Mouse (Mus musculus) naive thymus-derived CD4-positive, alpha-beta T cell, adult 2 months (primary cell): ENCODE measurements around the gene Gm21885.
A peak's percentile ranks its signal among the peaks of the same experiment; 100 is the strongest.

Experiments used
- DNase-seq: peaks from one replicate; pipeline ENCODE4 v3.0.0-alpha.2; 2011; ENCODE audit warnings: low read depth

Gene Gm21885

DNA sequence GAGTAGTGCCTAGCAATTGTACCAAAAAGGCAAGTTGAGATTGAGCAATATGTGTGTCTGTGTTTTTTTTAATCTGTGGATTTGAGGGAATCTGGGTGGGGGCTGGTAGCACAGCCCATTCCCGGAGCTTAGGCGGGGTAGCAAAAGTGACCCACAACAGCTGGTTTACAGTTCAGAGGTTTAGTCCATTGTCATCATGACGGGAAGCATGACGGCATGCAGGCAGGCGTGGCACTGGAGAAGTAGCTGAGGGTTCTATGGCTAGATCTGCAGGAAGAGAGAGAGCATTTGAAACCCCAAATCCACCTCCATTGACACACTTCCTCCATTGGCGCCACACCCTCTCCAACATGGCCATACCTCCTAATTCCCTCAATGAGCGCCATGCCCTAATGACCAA is 11.8 kb upstream of the Gm21885 start:
- DNase-seq: no peak

DNA sequence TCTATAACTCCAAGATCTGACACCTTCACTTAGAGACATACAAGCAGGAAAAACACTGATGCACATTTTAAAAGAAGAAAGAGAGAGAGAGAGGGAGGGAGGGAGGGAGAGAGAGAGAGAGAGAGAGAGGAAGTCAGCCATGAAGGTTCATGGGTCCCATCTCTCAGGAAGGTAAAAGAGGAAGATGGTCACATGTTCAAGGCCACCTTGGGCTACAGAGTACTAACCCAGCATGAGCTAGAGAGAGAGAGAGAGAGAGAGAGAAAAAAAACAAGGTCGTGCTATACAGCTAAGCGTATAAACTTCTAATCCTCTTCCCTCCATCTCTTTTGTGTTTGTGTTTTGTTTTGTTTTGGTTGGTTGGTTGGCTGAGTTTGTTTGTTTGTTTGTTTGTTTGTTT is 10.7 kb upstream of the Gm21885 start:
- no peak for DNase-seq

DNA sequence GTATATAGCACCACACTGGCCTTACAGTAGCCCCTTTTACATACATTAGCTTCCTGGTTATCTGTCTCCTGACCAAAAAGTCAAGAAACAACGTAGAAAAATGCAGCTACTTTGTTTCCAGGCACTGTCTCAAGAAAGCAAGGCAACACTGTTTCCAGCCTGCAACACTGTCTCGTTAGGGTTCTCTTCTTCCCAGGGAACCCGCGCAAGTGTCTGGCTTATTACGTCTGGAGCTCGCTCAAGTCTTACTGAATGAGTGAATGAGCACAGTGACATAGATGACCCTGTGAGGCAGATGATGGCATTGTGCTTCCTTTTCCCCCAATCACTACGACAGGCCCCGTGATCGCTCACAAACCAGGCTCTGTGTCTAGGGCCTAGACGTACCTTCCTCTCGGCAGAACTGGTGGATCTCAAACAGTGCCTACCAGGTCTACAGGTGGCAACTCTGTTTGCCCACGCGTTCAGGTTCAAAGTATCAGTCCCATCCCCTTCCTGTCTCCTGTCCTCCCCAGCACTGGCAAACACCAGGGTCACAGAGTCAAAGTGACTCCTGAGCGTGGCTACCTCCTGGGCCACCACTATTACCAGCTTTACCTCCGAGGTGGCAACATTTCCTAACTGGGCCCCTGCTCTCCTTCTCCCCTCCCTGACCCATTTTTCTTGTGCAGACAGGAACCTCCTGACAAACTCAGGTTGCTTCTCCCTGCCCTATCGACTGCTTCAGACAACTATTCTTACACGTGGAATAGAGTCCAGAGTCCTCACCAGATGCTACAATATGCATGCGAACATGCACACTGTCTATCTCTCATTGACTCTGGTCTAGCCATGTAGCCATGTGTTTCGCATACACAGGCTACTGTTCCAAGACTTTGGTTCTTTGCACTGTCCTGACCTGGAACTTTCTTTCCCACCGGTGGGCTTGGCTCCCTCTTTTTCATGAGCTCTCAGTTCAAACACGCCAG is 8.4 kb upstream of the Gm21885 start:
- no peak for DNase-seq

DNA sequence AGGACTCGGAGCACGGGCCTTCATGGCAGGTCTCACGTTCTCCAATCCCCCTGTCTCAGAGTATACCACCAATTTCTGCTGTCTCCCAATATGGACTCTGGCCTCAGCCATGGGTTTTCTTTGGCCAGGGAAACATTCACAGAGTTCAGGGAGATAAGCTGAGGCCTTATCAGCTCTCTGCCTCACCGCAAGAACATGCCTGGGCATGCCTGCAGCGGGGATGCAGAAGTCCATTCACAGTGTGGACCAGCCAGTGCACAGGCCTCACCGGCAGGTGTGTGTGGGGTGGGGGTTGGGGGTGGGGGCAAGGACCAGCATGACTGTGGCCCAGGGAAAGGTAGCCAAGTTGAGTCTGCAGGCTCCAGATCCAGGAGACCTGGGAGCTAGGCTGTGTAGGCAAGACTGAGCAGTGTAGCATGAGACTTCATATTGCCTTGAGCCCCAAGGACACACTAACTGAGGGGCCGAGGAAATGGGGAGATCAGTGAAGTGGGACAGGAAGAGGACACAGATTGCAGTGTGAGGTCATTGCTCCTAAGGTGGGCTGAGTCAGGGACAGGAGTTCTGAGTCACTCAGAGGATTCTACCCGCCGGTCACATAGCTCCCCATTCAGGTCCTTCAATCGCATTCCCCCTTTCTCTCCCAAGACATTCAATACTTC is 7.3 kb upstream of the Gm21885 start:
- DNase-seq: no peak

DNA sequence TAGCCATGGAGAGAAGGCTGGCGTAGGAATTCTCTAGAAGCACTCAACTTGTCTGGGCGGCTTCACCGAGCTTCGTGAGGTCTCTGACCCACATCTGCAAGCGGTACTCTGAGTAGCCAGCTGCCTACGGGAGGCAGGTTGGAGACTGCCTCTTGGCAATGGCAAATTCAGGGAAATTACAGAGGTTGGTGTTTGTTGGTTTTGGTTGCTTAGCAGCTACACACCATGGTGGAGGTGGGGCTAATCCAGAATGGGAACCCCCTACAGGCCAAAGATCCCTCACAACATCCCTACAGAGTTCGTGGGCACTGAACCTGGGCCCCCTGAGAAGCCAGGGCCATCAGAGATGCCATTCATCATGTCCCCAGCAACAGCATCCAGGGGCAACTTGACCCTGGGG is 6.4 kb upstream of the Gm21885 start:
- DNase-seq: peak; percentile 62

DNA sequence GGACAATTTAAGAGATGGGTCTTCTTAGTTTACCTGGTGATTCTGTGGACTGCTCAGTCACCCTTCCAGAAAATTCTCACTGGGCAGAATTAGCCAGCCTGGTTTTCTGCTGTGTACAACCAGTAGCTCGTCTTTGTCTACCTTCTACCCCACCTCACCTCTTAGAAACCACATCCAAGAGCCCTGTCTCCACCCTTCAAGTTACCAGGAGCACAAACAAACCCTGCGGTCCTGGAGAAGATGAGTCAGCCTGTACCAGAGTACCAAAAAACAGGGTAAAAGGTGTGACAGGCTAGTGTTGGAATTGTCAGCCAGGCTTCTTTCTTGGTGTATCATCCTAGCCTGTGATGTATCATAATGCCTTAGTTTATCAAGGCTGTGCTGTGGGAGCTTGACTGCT is 6.0 kb upstream of the Gm21885 start:
- DNase-seq: peak; percentile 84

DNA sequence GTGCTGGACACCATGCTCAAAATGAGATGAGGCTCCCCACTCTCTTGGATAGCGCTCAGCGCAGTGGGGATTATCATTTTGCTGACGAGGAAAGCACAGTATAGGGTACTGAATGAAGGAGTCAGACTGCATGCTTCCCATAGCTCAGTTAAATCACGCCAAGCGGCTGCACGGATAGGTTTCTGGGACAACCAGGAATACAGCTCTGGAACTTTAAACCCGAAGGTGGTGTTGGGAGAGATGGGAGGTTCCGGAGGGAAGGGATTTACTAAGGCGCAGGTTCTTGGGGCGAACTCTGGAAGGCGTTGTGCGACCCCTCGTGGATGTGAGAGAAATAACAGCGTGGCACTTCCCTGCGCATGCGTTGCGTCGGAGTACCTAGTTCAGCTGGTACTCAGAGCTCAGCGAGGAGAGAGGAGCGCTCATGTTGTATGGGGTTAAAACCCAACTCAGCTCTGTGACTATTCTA is 4.8 kb upstream of the Gm21885 start:
- DNase-seq: peak; percentile 93

DNA sequence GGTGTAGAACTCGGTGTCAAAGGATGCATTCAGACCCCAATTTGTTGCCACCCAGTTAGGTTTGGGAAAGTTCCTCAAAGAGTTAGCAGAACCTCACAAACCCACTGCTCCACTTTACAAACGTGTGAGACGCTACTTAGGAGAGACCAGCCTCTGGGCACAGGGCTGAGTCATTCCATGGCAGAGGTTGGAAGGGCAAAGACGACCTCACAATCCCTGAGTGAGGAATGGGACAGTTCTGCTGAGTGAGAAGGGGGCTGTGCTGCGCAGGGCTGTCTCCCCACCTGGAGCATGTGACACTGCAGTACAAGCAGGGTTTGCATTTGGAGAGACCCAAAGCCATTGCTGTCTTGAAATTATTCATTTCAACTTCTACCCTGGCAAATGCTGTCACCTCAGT is 618 bp downstream of the Gm21885 start:
- DNase-seq: no peak

DNA sequence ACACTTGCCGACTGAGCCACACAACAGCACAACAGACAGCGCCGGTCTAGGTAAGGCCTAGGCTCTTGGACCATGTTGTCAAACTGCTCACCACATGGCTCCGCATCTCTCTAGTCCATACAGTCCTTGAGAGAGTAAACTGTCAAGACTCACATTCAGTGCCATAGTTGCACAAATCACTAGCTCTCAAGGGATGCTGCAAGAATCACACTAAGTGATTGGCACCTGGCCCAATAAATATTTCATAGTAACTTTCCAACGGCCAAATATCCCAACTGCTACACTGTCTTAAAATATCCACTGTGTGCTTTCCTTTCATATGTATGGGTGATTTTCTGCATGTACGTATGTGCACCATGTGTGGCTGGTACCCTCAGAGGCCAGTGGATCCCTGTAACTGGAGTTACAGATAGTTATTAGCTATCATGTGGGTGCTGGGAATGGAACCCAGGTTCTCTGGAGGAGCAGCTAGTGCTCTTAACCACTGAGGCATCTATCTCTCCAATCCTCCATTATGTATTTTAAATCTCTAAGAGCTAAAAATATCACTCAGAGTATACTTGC is 1.9 kb downstream of the Gm21885 start:
- no peak for DNase-seq

DNA sequence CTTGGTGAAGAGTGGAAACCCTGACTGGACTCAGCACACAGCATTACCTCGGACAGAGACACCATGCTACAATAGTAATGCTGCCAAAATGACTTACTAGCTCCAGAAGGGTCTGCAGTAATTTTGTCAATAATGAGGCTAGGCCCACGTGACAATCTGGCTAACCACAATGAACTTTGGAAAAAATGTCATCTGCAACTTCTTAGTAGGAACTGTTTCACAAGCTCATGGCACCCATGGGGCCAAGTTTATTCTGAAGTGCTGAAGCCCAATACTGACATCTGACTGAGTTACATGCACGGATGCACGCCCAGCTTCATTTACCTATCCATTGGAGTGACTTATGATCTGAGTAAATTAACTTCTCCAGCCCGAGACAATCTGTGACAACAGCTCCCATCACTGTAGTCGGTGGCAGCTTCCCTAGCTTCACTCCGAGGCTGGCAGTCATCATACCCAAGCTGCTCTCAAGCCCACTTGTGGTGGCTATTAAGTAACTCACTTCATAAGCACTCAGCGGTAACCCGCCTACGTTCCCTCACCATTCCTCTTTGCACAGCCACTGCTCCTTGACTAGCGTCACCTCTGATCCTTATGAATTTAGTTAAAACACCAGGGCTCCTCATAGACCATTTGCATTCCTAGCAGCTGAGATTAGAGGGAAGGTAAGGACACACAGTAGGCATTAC is 4.4 kb downstream of the Gm21885 start:
- DNase-seq: no peak

DNA sequence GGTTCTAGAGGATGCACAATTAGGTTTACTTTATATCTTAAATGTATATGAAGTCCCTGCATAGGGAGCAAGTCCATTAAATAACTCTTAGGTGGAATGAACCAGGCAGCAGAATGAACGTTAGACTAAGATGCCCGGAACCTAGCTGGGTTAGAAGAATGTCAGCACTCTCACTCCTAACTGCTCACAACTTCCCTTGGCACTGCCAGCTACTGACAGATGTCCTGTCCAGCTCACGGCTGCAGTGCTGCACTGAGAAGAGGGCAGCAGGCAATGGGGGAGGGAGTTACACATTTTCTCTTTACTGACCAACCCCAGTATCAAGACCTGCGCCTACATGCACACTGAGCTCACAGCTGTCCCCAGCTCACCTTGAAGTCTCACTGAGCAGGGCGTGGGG is 5.4 kb downstream of the Gm21885 start:
- DNase-seq: no peak

DNA sequence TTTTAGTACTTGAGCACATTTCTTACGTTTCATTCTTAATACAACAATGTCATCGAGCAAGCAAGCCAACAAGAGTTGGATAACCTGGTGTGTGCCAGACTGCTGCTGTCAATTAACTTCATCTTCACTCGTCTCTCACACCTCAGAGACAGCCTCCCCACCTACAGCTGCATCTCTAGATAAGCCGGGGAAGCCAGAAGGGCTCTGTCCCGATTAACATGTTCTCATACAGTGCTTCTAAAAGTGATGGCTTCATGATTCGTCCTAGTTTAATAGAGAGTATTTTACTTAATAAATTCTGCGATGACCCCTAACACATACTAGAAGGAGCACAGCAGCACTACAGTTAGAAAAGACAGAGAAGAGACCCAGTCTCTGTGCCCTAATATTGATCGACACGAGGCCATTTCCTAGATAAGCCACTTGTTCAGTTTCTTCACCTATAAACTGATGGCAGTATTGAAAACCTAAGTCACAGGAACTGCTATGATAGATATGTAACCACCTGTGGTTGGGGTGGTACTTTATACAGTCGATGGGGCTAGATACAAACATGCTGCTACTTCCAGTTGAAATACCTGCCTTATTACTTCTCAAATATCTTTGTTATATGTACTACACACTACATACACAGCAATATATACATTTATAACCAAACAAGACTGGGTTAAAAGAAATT is 8.5 kb downstream of the Gm21885 start:
- DNase-seq: no peak

DNA sequence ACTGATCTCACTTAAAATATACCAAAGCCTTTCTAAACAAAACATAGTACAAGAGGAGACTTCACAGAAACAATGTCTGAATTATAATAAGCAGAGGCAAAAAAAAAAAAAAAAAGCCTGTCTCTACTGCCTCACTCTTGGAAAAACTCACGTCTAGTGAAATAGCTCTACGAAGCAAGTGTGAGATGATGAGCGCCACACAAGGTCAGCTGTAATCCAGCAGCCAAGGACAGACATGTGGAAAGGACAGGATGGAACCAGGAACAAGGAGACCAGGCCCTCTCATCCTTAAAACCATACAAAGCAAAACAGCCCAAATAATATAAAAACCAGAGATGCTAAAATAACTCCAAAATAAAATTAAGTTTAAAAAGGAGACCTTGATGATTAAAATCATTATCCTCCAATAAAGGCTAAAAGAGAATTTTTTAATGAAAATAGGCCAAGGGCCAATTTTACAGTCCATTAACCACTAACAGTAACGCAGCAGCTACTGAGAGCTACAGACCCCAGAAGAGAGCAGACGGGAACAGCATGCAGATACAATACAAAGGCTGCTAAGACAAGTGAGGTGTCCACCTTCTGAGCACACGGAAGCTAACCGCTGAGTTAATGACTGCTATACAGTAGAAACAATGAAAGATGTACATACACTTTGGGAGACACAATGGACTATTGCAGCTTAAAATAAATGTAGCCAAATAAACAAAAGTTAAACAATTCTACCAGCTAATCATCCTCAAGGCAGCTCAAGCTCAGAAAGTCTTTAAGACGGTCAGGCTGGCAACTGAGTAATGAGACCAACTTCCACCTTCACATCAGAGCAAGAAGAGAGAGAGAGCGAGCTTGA is 13.5 kb downstream of the Gm21885 start:
- DNase-seq: no peak

DNA sequence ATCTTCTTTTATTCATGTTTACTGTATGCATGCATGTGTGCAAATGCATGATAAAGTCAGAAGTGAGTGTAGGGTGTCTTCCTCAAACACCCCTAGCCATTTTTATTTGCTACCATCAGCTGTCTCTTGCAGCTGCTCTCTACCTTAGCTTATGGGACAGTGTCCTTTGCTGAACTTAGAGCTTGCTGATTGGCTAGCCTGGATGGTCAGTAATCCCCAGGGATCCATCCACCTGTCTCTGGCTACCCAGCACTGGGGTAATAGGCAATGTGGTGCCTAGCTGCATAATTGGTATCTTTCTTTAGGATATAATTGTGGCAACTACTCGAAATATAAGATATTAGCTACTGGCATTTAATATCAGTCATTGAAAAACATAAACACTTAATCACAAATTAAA is 31.1 kb downstream of the Gm21885 start:
- no peak for DNase-seq

DNA sequence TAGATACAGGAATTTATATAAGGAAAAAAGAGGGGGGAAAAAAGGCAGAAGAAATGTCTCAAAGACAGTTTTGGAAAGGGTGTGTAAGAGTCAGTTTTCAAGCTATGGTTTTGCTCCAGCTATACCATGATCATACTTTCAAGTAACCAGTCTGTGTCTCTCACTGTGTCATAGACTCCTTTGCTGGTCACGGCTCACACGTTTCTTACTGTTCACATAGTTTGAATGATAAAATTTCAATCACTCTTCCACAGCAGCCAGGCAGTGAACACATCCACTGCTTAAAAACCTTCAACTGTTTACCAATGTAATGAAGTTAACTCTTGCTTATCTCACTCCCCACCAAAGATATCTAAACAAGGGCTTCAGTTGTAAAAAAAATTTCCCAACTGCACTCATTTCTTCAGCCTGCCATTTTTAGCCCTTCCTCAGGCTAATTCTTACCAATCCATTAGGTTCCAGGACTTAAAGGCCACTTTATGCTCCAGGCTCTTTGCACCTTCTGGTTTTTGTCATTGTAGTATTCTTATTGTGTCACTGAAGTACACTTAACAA is 32.5 kb downstream of the Gm21885 start:
- DNase-seq: no peak

DNA sequence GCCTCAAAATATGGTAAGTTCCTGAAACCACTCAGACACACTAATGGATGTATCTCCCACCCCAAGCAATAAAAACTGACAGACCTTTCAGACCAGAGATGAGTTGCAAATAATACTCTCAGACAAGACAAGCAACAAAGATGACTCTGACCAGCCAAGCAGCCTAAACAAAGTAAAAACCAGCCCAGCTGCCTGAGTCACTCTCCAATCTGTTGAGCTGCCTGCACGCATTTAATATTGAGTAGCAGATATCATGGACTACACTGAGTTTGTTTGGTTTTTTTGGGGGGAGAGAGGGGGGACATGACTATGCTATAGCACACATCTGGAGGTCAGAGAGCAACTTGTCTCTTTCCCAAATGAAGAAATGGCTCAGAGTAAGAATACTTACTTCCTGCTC is 33.6 kb downstream of the Gm21885 start:
- DNase-seq: no peak

DNA sequence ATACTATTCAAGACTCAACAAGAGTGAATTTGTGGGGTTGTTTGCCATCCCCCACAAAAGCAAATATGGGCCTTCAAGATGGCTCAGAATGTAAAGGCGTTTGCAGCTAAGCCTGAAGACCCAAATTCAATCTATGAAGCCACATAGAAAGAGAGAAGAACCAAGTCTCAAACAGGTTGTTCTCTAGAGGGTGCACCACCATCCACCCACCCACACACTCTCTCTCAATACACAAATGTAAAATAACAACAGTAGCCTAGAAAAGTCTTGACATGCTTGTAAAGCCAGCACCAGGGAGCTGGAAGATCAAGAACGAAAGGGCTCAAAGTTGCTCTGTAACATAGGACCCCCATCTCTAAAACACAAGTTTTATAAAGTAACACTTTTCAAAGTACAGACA is 34.9 kb downstream of the Gm21885 start:
- DNase-seq: no peak

DNA sequence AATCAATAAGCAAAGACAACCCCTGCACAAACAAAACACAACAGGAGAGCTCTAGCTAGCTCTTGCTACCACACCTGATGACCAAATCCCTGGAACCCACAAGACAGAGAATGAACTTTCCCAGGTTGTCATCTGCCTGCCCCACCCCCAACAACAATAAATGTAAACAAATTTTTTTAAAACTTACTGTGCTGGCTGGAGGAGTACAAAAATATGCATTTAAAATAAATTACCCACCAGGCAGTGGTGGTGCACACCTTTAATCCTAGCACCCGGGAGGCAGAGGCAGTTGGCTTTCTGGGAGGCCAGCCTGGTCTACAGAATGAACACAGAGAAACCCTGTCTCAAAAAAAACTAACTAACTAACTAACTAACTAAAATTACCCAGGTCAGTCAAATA is 35.3 kb downstream of the Gm21885 start:
- DNase-seq: no peak

DNA sequence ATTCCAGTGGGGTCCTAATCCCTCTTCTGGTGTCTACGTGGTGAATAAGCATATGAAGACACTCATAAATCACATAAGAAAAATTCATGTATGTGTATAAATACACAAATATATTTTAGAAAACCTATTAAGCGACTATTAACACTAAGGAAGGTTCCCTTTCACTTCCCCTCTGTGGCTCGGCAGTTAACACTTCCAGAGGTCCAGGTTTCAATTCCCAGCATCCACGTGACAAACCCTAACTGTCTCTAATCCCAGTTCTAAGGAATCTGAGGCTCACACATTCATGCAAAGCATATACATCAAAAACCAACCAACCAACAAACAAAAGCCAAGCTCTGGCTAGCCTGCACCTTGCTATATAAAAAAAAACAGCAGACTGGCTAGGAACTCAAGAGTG is 35.8 kb downstream of the Gm21885 start:
- DNase-seq: no peak

DNA sequence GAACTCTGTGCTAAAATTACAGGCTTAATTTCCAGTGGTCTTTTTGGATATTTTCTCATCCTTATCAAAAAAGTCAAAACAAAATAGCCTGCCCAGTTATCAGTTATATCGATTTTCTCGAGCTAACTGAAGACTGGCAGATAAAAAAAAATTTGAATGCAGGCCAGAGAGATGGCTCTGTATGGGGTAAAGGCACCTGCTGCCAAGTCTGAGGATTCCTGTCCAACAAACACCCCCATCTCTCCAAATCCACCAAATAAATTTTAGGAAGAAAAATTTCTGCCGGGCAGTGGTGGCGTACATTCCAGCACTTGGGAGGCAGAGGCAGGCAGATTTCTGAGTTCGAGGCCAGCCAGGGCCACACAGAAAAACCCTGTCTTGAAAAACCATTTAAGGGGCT is 36.4 kb downstream of the Gm21885 start:
- no peak for DNase-seq
